Mouse (Mus musculus) MEL (cell line): ENCODE measurements around the gene Pxdn. TPM values are rescaled to one million over a fixed set of nuclear protein-coding genes. Genes with fewer than 3 reads are reported as not detected.

Source experiments
- DNase-seq: peaks from one replicate; pipeline ENCODE4 v3.0.0; 2011; ENCODE audit warnings: low read depth, low spot score
- H3K27ac ChIP-seq: 2 replicates; pipeline ENCODE4 v1.5.1; 2012; ENCODE audit warnings: low read depth, mild to moderate bottlenecking, control low read depth, low read length, moderate library complexity; ENCODE audit not compliant: control insufficient read depth
- H3K27me3 ChIP-seq, 2 experiments: fragments of 150-350 bp in 1 of 2; sonication (generic) in 1 of 2; 2 replicates each; pipeline ENCODE4 v1.6.1; 2012; ENCODE audit warnings: low read length in 2 of 2, mild to moderate bottlenecking in 2 of 2, improper control_type of control experiment in 1 of 2, moderate library complexity in 1 of 2; ENCODE audit not compliant: insufficient read depth in 2 of 2, control insufficient read depth in 1 of 2
- H3K36me3 ChIP-seq, 2 experiments: 2 replicates each; pipeline ENCODE4 v1.6.1; 2012 to 2014; ENCODE audit warnings: low read length in 2 of 2, improper control_type of control experiment in 1 of 2, inconsistent platforms in 1 of 2, mild to moderate bottlenecking in 1 of 2; ENCODE audit not compliant: insufficient read depth in 2 of 2, control insufficient read depth in 1 of 2
- H3K4me1 ChIP-seq, 2 experiments: fragments of 150-350 bp in 1 of 2; sonication (generic) in 1 of 2; 2 replicates each; pipeline ENCODE4 v1.6.1; 2012; ENCODE audit warnings: low read length in 2 of 2, improper control_type of control experiment in 1 of 2, mild to moderate bottlenecking in 1 of 2; ENCODE audit not compliant: insufficient read depth in 2 of 2, control insufficient read depth in 1 of 2
- H3K4me3 ChIP-seq, 2 experiments: fragments of 150-350 bp in 1 of 2; sonication (generic) in 1 of 2; 2 replicates each; pipeline ENCODE4 v1.5.1; 2012; ENCODE audit warnings: low read depth in 2 of 2, low read length in 2 of 2, mild to moderate bottlenecking in 2 of 2, moderate library complexity in 2 of 2, control low read depth in 1 of 2, improper control_type of control experiment in 1 of 2; ENCODE audit not compliant: control insufficient read depth in 1 of 2, insufficient read depth in 1 of 2
- H3K79me2 ChIP-seq: 2 replicates; pipeline ENCODE4 v1.6.1; 2012; ENCODE audit warnings: mild to moderate bottlenecking, low read length, moderate library complexity; ENCODE audit not compliant: control insufficient read depth, poor library complexity, insufficient read depth
- H3K9ac ChIP-seq: 2 replicates; pipeline ENCODE4 v1.6.1; 2012; ENCODE audit warnings: low read depth, mild to moderate bottlenecking, control low read depth, low read length, moderate library complexity; ENCODE audit not compliant: control insufficient read depth, poor library complexity, severe bottlenecking
- H3K9me3 ChIP-seq: fragments of 150-350 bp; sonication (generic); replicated peaks from 2 replicates; pipeline ENCODE4 v1.6.1; 2012; ENCODE audit warnings: mild to moderate bottlenecking, low read length, improper control_type of control experiment, moderate library complexity; ENCODE audit not compliant: insufficient read depth
- BHLHE40 ChIP-seq: IDR thresholded peaks from 2 replicates; pipeline ENCODE4 v1.6.1; 2012; ENCODE audit warnings: low read depth, mild to moderate bottlenecking, inconsistent platforms, low read length, improper control_type of control experiment, borderline replicate concordance
- CHD1 ChIP-seq: IDR thresholded peaks from 2 replicates; pipeline ENCODE4 v1.6.1; 2012; ENCODE audit warnings: low read depth, mild to moderate bottlenecking, inconsistent platforms, low read length, improper control_type of control experiment
- CHD2 ChIP-seq: IDR thresholded peaks from 2 replicates; pipeline ENCODE4 v1.6.1; 2011; ENCODE audit warnings: low read length, improper control_type of control experiment
- GABPA ChIP-seq: IDR thresholded peaks from 2 replicates; pipeline ENCODE4 v1.6.1; 2012; ENCODE audit warnings: low read depth, mild to moderate bottlenecking, inconsistent platforms, low read length, improper control_type of control experiment, moderate library complexity
- HCFC1 ChIP-seq: IDR thresholded peaks from 2 replicates; pipeline ENCODE4 v1.6.1; 2012; ENCODE audit warnings: low read depth, mild to moderate bottlenecking, inconsistent platforms, low read length, improper control_type of control experiment, moderate library complexity
- JUND ChIP-seq: IDR thresholded peaks from 2 replicates; pipeline ENCODE4 v1.6.1; 2011; ENCODE audit warnings: low read depth, mild to moderate bottlenecking, improper control_type of control experiment, low read length
- KAT2A ChIP-seq: conservative IDR thresholded peaks from 2 replicates; pipeline ENCODE4 v1.6.1; 2012; ENCODE audit warnings: low read depth, low read length, improper control_type of control experiment, inconsistent platforms
- MAFK ChIP-seq: IDR thresholded peaks from 2 replicates; pipeline ENCODE4 v1.6.1; 2011; ENCODE audit warnings: low read depth, mild to moderate bottlenecking, low read length, improper control_type of control experiment, borderline replicate concordance
- MYB ChIP-seq: IDR thresholded peaks from 2 replicates; pipeline ENCODE4 v1.6.1; 2011; ENCODE audit warnings: mild to moderate bottlenecking, low read depth, low read length, improper control_type of control experiment
- MYC ChIP-seq: IDR thresholded peaks from 2 replicates; pipeline ENCODE4 v1.6.1; 2011; ENCODE audit warnings: low read depth, mild to moderate bottlenecking, low read length, improper control_type of control experiment, moderate library complexity
- RCOR1 ChIP-seq: IDR thresholded peaks from 2 replicates; pipeline ENCODE4 v1.6.1; 2012; ENCODE audit warnings: low read depth, mild to moderate bottlenecking, inconsistent platforms, low read length, improper control_type of control experiment
- USF2 ChIP-seq, 2 experiments: IDR thresholded peaks; 2 replicates each; pipeline ENCODE4 v1.6.1; 2011 to 2012; ENCODE audit warnings: improper control_type of control experiment in 2 of 2, low read length in 2 of 2, borderline replicate concordance in 1 of 2, inconsistent platforms in 1 of 2, low read depth in 1 of 2, mild to moderate bottlenecking in 1 of 2; ENCODE audit not compliant: insufficient read depth in 1 of 2
- ZNF384 ChIP-seq: IDR thresholded peaks from 2 replicates; pipeline ENCODE4 v1.6.1; 2012; ENCODE audit warnings: low read depth, mild to moderate bottlenecking, inconsistent platforms, low read length, improper control_type of control experiment
- polyA plus RNA-seq, 2 experiments: library from polyadenylated mRNA; stranded (reverse) in 1 of 2; unstranded in 1 of 2; fragments of >175 nt in 1 of 2; fragments of >200 nt in 1 of 2; gene quantifications; 2 replicates each; pipeline versions ENCODE4 v1.2.1 to v1.2.4; 2012; ENCODE audit warnings: low replicate concordance in 2 of 2, low read depth in 1 of 2; ENCODE audit not compliant: insufficient read length in 2 of 2, insufficient read depth in 1 of 2, missing spikeins in 1 of 2
- total RNA-seq: library from RNA; depleted of rRNA; stranded (reverse); fragments of 300-350 nt; gene quantifications from 2 replicates; pipeline ENCODE4 v1.2.3, GENCODE M21; 2012

The Pxdn gene
- total and polyA plus RNA-seq, 3 experiments: not detected

DNA sequence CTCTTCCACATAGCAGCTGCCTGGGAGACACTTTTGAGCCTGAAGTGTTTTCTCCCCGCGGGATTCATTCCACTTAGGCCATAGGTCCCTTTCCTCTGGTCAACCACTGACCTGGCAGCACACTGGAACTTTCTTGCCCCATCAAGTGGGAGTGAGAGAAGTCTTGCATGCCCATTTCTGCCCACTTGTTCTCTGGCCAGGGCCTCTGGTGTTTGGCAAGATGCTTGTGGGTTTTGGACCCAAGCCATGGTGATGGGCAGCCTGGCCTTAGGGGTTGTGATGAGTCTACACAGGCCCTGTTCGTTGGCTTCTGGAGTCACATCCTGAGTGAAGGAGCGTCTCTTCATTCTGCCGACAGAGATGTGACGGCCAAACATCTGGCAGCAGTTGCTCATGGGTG lies 47.7 kb downstream of the Pxdn start:
- Histone ChIP-seq H3K4me3 (no peak overlapping the region), H3K9me3 (no peaks in the 10 kb centered on the region), H3K4me1 (no peaks in the 10 kb centered on the region), H3K27ac (no peak overlapping the region), H3K36me3 (no peaks in the 10 kb centered on the region), H3K27me3 (no peaks in the 10 kb centered on the region), H3K79me2 (no peaks in the 10 kb centered on the region), H3K9ac (no peak overlapping the region)
- TF ChIP-seq CHD1 (no peak), MYB (no peak)
- DNase-seq: no peak

DNA sequence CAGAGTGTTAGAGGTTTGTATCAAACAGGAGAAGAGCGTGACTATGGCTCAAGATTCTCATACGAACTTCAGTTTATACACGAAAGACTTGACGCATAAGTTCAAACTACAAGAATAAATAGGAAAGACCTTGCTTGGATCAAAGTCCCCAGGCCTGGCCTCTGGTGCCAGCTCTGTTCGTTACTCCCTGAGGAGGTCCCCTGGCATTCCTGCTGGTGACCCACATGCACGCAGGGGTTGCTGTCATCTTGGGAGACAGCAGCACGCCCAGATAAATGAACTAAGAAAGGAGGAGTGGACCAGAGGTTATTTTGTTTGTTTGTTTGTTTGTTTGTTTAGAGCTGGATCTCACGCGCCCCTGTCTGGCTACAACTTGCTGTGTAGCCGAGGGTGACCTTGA lies 48.8 kb downstream of the Pxdn start:
- H3K36me3 ChIP-seq: no peaks in the 10 kb centered on the region
- H3K9me3 ChIP-seq: no peaks in the 10 kb centered on the region

DNA sequence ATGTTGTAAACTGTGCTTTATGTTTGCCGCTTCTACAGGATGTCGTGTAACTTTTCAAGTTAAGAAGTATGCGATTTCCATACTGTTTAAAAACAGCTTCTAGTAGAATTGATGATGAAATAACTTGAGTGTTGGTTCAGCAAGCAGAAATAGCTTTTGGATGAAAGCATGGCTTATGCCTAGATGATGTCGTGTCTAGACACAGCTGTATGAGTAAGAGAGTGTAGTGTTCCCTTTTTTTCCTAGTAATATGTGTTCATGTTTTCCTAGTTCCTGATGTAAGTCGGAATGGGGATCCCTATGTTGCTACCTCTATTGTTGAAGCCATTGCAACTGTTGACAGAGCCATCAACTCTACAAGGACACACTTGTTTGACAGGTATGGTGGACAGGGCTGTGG lies 61.5 kb downstream of the Pxdn start:
- no peak overlapping the region for H3K9ac ChIP-seq
- H3K4me1 ChIP-seq: no peaks in the 10 kb centered on the region
- no peak overlapping the region for H3K4me3 ChIP-seq
- no peak overlapping the region for H3K27ac ChIP-seq
- DNase-seq: no peak
- no peaks in the 10 kb centered on the region for H3K36me3 ChIP-seq
- no peaks in the 10 kb centered on the region for H3K27me3 ChIP-seq
- no peaks in the 10 kb centered on the region for H3K79me2 ChIP-seq
- no peaks in the 10 kb centered on the region for H3K9me3 ChIP-seq
- no peak for TF ChIP-seq KAT2A
- TF ChIP-seq USF2 (IDR thresholded peaks at IDR 0.05; ENCODE audit: borderline replicate concordance in 1 of 2, insufficient read depth in 1 of 2, low read depth in 1 of 2, low read length in 2 of 2): no peak
- no peak for TF ChIP-seq ZNF384
- no peak for TF ChIP-seq MAFK
- TF ChIP-seq GABPA: no peak
- no peak for TF ChIP-seq HCFC1

More for the DNA sequence above, 48.8 kb downstream of the Pxdn start:
- DNase-seq: no peak
- Histone ChIP-seq H3K4me3 (no peak overlapping the region), H3K27me3 (no peaks in the 10 kb centered on the region), H3K27ac (no peak overlapping the region), H3K9ac (no peak overlapping the region), H3K4me1 (no peaks in the 10 kb centered on the region), H3K79me2 (no peaks in the 10 kb centered on the region)
- TF ChIP-seq RCOR1: no peak
- TF ChIP-seq BHLHE40: no peak
- TF ChIP-seq CHD2: no peak
- no peak for TF ChIP-seq HCFC1
- no peak for TF ChIP-seq MYC
- no peak for TF ChIP-seq USF2 (IDR thresholded peaks at IDR 0.05; ENCODE audit: borderline replicate concordance in 1 of 2, insufficient read depth in 1 of 2, low read depth in 1 of 2, low read length in 2 of 2)
- no peak for TF ChIP-seq JUND
- no peak for TF ChIP-seq CHD1
